Mouse (Mus musculus) small intestine, adult 2 months (tissue): ENCODE results near the gene Mpp2. TPM values are rescaled to one million over a fixed set of nuclear protein-coding genes. Genes with fewer than 3 reads are reported as not detected.

ENCODE experiments used
- H3K27ac ChIP-seq: fragments of 200-500 bp; 2 replicates; pipeline ENCODE4 v1.5.1; 2012; ENCODE audit warnings: low read depth, low read length, control low read depth, inconsistent platforms; ENCODE audit not compliant: insufficient read depth
- H3K27me3 ChIP-seq: fragments of 200-500 bp; 2 replicates; pipeline ENCODE4 v1.6.1; 2012; ENCODE audit warnings: mild to moderate bottlenecking, moderate library complexity, low read length, inconsistent platforms; ENCODE audit not compliant: control insufficient read depth, insufficient read depth
- H3K36me3 ChIP-seq: fragments of 200-500 bp; 2 replicates; pipeline ENCODE4 v1.6.1; 2012; ENCODE audit warnings: mild to moderate bottlenecking, low read length, control low read depth, inconsistent platforms; ENCODE audit not compliant: control insufficient read depth, insufficient read depth
- H3K4me1 ChIP-seq: fragments of 200-500 bp; 2 replicates; pipeline ENCODE4 v1.6.1; 2012; ENCODE audit warnings: low read length, inconsistent platforms, mixed read lengths; ENCODE audit not compliant: control insufficient read depth, insufficient read depth, insufficient read length
- H3K4me3 ChIP-seq: fragments of 200-500 bp; 2 replicates; pipeline ENCODE4 v1.5.1; 2012; ENCODE audit warnings: low read depth, mild to moderate bottlenecking, control low read depth, inconsistent platforms, low read length, moderate library complexity
- CTCF ChIP-seq: fragments of 200-500 bp; IDR thresholded peaks from 2 replicates; pipeline ENCODE4 v1.5.1; 2012; ENCODE audit warnings: low read depth, mild to moderate bottlenecking, control low read depth, inconsistent platforms, low read length, moderate library complexity, mixed read lengths; ENCODE audit not compliant: insufficient replicate concordance, insufficient read length; ENCODE audit errors: extremely low read depth
- POLR2A ChIP-seq: fragments of 200-500 bp; IDR thresholded peaks from 2 replicates; pipeline ENCODE4 v1.6.1; 2012; ENCODE audit warnings: low read depth, mild to moderate bottlenecking, control low read depth, inconsistent platforms, low read length, moderate library complexity
- WGBS: fragments of 180-500 bp; shearing (Covaris S2); methylation state at CpG from one replicate; pipeline ENCODE4 v1.1.7; 2018; 5-methylcytosine and 5-hydroxymethylcytosine counted together
- polyA plus RNA-seq: library from polyadenylated mRNA; depleted of rRNA; stranded (reverse); fragments of >200 nt; gene quantifications from 2 replicates; pipeline ENCODE4 v1.2.3, GENCODE M21; 2012

Mpp2 gene
- polyA plus RNA-seq, 1 experiment, result 1.2 TPM

DNA sequence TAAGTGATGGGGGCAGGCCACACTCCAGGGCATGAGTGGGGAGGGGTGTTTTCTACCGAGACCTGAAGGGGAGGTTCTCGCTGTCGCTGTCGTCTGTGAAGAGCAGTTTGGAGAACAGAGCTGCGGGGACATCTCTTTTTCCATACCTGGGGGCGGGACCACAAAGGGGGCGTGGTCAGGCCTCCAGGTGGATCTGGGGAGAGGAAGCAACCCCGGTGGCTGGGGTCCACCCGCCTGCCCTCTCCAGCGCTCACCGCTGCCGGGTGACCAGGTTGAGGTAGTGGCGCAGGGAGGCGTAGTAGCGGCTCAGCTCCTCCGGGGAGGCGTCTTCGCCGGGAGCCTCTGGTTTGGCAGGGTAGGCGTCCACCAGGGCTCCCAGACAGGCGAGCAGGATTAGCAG, 18.6 kb upstream of the Mpp2 start:
- 3% methylated on average over 21 of the region's 21 CpGs for WGBS
- no peaks in the 10 kb centered on the region for H3K36me3 ChIP-seq
- 0 out of 2 replicates have a peak, but pooled peaks cover 2% of the 10 kb centered on the region for H3K4me1 ChIP-seq
- peaks cover 30% of the 10 kb centered on the region for H3K27me3 ChIP-seq
- no peak overlapping the region for H3K27ac ChIP-seq
- no peak overlapping the region for H3K4me3 ChIP-seq
- no peak for TF ChIP-seq POLR2A
- TF ChIP-seq CTCF, result no peak

DNA sequence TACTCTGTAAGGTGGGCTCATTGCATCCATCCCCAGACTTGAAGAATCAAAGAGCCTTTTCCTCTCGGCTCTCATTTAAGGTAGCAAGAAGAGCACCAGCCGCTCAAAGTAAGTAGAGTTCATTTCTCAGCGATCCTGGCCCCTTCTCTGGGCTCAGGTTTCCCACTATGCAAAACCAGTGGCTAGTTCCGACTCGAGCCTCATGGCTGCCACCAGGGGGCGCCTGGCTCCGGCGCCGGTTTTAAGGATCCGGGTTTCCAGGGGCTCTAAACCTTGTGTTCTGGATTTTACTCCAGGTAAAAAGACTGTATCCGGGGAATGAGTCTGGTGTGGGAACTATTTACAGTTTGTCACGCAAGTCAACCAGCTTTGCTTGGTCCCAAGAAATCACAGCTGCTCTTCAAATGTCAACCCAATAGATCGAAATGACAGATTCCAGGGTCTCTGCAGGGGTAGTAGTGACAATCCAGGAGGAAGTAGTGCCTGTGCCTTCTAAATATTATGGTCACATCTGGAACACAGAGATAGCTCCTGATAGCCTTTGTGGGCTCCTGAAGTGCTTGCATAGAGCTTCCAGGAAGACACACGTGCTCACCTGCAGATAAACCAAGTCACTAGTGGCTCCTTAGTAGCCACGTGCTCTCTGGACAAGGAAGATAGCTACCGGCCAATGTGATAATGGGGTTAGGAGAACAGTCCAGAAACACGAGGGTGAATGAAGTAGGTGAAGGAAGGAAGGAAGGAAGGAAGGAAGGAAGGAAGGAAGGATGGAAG, 14.4 kb upstream of the Mpp2 start:
- 13% methylated on average over 17 of the region's 17 CpGs for WGBS
- H3K36me3 ChIP-seq, result no peaks in the 10 kb centered on the region
- no peak overlapping the region for H3K4me3 ChIP-seq
- H3K27ac ChIP-seq, result no peak overlapping the region
- peaks cover 23% of the 10 kb centered on the region for H3K27me3 ChIP-seq
- TF ChIP-seq CTCF, result peak; percentile 95
- no peak for TF ChIP-seq POLR2A
- H3K4me1 ChIP-seq, result 0 out of 2 replicates have a peak, but pooled peaks cover 2% of the 10 kb centered on the region

DNA sequence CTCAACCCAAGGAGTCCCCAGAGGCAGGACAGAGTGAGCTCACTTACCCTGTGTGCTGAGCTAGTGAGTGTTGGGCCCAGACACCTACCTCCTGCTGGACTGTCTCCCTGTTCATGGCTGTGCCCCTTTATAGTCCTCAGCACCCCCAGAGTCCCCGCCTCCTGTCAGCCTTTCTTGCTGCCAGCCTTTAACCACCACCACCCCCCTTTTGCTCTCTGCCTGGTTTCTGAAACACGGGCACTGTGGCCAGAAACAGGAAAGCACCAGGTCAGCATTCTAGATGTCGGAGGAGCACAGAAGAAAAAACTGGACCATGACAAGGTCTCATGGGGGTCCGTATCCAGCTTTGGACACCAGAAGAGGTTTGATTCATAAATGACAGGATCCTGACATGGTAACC, 12.9 kb upstream of the Mpp2 start, which contains the start of gene Ppy:
Gene Ppy (minus strand): TSS at position 101 of the 400 bp plus-strand sequence.
- 82% methylated on average over 4 of the region's 4 CpGs for WGBS
- no peak within 1 kb of the TSS for H3K27ac ChIP-seq
- TF ChIP-seq POLR2A (no peak), CTCF (no peak)
- no peak within 1 kb of the TSS for H3K4me3 ChIP-seq
- H3K4me1 ChIP-seq, result peaks cover 9% of the 10 kb centered on the region; the same call in 1 of the 2 replicates
- no peaks in the 10 kb centered on the region for H3K36me3 ChIP-seq
- peaks cover 8% of the 10 kb centered on the region; the same call in 1 of the 2 replicates for H3K27me3 ChIP-seq

DNA sequence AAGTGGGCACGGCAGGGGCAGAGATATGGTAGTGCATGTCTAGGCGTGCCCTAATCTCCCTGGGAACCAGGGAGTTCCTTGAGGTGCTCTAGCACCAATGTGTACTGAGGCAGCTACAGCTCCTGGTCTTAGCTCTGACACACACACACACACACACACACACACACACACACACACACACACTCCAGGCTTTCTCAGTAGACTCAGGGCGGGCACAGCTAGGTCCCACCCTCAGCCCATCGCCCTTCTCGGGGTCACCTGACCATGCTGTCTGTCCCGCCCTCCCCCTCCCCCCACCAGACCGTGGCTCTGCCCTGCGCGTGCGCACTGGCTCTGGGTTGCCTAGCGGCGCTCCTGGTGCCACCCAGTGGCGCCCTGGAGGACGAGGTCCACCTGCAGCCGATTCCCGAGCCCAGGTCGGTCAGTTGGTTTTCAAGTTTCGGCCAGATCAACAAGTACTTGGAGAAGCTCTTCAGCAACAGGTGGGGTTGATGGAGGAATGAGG, 8.6 kb upstream of the Mpp2 start:
- TF ChIP-seq POLR2A (no peak), CTCF (peak; percentile 50; the same call in 1 of the 2 replicates)

DNA sequence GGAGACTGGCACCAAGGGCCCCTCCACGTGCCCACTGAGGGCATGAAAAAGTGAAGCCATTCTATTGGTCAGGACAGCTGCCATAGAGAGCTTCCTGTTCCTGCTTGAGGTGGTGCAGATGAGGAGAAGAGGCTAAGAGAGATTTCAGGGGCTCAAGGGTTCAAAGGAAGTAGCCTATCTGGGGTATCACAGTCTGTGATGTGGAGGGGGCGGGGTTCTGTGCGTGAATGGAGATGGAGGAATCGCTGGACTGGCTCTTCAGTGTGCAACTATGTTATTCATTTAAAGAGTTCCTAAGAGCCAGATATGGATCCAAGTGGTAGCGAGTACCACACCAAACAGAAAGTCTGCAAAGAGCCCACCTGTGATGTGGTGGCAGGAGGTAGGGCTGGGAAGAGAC, 8.1 kb upstream of the Mpp2 start:
- Histone ChIP-seq H3K4me1 (peaks cover 9% of the 10 kb centered on the region; the same call in 1 of the 2 replicates), H3K36me3 (no peaks in the 10 kb centered on the region), H3K27ac (no peak overlapping the region), H3K27me3 (0 out of 2 replicates have a peak, but pooled peaks cover 3% of the 10 kb centered on the region), H3K4me3 (no peak overlapping the region)
- TF ChIP-seq CTCF (no peak), POLR2A (no peak)
- WGBS, result 52% methylated on average over 5 of the region's 5 CpGs

More for the DNA sequence above, 8.6 kb upstream of the Mpp2 start:
- no peaks in the 10 kb centered on the region for H3K27me3 ChIP-seq
- WGBS, result under 1% methylated on average over 18 of the region's 18 CpGs
- H3K27ac ChIP-seq, result no peak overlapping the region
- H3K36me3 ChIP-seq, result no peaks in the 10 kb centered on the region
- H3K4me3 ChIP-seq, result peak overlapping the region; percentile 32
- peaks cover 9% of the 10 kb centered on the region; the same call in 1 of the 2 replicates for H3K4me1 ChIP-seq

DNA sequence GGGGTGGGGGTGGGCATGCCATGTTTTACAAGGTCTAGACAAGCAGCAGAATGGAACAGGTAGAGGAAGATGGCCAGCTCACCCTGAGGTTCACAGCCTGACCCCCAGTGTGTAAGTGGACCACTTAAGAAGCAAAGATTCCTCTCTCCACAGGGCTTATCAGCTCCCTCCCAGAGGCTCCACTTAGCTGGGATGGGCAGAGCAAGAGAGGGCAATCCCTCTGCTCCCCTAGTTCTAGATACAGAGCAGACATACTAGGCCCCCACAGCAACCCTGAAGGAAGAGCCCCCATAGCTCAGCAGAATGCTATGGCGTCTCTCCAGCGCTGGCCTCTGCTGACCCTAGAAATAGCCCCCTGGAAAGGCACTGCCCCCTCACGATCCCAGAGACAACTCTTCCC, 7.4 kb upstream of the Mpp2 start:
- Histone ChIP-seq H3K4me1 (peaks cover 9% of the 10 kb centered on the region; the same call in 1 of the 2 replicates), H3K27ac (no peak overlapping the region), H3K27me3 (0 out of 2 replicates have a peak, but pooled peaks cover 3% of the 10 kb centered on the region), H3K36me3 (no peaks in the 10 kb centered on the region), H3K4me3 (no peak overlapping the region)
- TF ChIP-seq POLR2A (no peak), CTCF (no peak)
- WGBS, result 90% methylated on average over 3 of the region's 3 CpGs
